Mouse (Mus musculus): ENCODE results near the gene Pxylp1. TPM values are rescaled to one million over a fixed set of nuclear protein-coding genes. Genes with fewer than 3 reads are reported as not detected.
A peak's percentile ranks its signal among the peaks of the same experiment; 100 is the strongest.

Gene Pxylp1
- polyA plus RNA-seq, 1 experiment from 2014 or later, result 26.8 TPM

- ATAC-seq (no peak), DNase-seq (ENCODE audit: low read depth, low spot score) (no peak)
- no peak for TF ChIP-seq CTCF (IDR thresholded peaks at IDR 0.05)
- CTCF ChIA-PET, result interaction anchor here (2.5 kb wide), 1 partner anchor 11 kb away, joined by 7 read pairs; no protein-coding TSS in a partner anchor
- H3K27me3 ChIP-seq, result no peaks in the 10 kb centered on the region
- POLR2A ChIA-PET, result no interaction called here
- in situ Hi-C loops (cut with MboI; ENCODE audit: low pct_unique_long_range_greater_than_20kb), result loop anchor here (5.0 kb wide), 1 partner anchor 38 kb away; no protein-coding TSS in a partner anchor
Observed at GRCm38 (mm10) chr9:96849012-96849411, 43.5 kb downstream of the Pxylp1 start.

GRCm38 (mm10) chr9:96846361-96846760 lies 46.1 kb downstream of the Pxylp1 start:
- ChIA-PET POLR2A (interaction anchor here (0.6 kb wide), 1 partner anchor 340 kb away, joined by 4 read pairs; no protein-coding TSS in a partner anchor), CTCF (interaction anchor here (0.8 to 3.9 kb wide), 2 partner anchors 15 to 38 kb away, joined by 3 to 21 read pairs; no protein-coding TSS in a partner anchor)
- TF ChIP-seq CTCF (IDR thresholded peaks at IDR 0.05), result no peak
- ATAC-seq (no peak), DNase-seq (ENCODE audit: low read depth, low spot score) (no peak)
- no peaks in the 10 kb centered on the region for H3K27me3 ChIP-seq
- in situ Hi-C loops (cut with MboI; ENCODE audit: low pct_unique_long_range_greater_than_20kb), result loop anchor here (5.0 kb wide), 1 partner anchor 41 kb away; no protein-coding TSS in a partner anchor

GRCm38 (mm10) chr9:96844798-96845209 lies 47.7 kb downstream of the Pxylp1 start:
- DNase-seq (ENCODE audit: low read depth, low spot score) (no peak), ATAC-seq (peak; percentile 97)
- ChIA-PET POLR2A (no interaction called here), CTCF (interaction anchor here (1.0 to 3.9 kb wide), 3 partner anchors 17 to 25 kb away, joined by 3 to 21 read pairs (median 4); no protein-coding TSS in a partner anchor)
- in situ Hi-C loops (cut with MboI; ENCODE audit: low pct_unique_long_range_greater_than_20kb), result loop anchor here (5.0 kb wide), 1 partner anchor 42 kb away; no protein-coding TSS in a partner anchor
- no peaks in the 10 kb centered on the region for H3K27me3 ChIP-seq
- no peak for TF ChIP-seq CTCF (IDR thresholded peaks at IDR 0.05)

GRCm38 (mm10) chr9:96839376-96839775 lies 53.1 kb downstream of the Pxylp1 start:
- POLR2A ChIA-PET, result no interaction called here
- in situ Hi-C loops (cut with MboI; ENCODE audit: low pct_unique_long_range_greater_than_20kb), result no loop called here
- no peaks in the 10 kb centered on the region for H3K27me3 ChIP-seq
- ATAC-seq, result no peak
- CTCF ChIA-PET, result interaction anchor here (0.9 to 2.7 kb wide), 15 partner anchors 11 to 74 kb away, joined by 3 to 23 read pairs (median 4); partner anchors contain the start of gene Pxylp1
- TF ChIP-seq CTCF (IDR thresholded peaks at IDR 0.05), result no peak
- DNase-seq (ENCODE audit: low read depth, low spot score), result no peak

GRCm38 (mm10) chr9:96838864-96839263 lies 53.6 kb downstream of the Pxylp1 start:
- ATAC-seq, result peak; percentile 79

GRCm38 (mm10) chr9:96837781-96838420 lies 54.6 kb downstream of the Pxylp1 start:
- ATAC-seq, result no peak
- no peaks in the 10 kb centered on the region for H3K27me3 ChIP-seq
- TF ChIP-seq CTCF (IDR thresholded peaks at IDR 0.05), result no peak
- in situ Hi-C loops (cut with MboI; ENCODE audit: low pct_unique_long_range_greater_than_20kb), result no loop called here
- no peak for DNase-seq (ENCODE audit: low read depth, low spot score)
- CTCF ChIA-PET, result interaction anchor here (1.2 to 2.7 kb wide), 7 partner anchors 24 to 188 kb away, joined by 3 to 23 read pairs (median 7); no protein-coding TSS in a partner anchor
- POLR2A ChIA-PET, result no interaction called here

More at GRCm38 (mm10) chr9:96838864-96839263, 53.6 kb downstream of the Pxylp1 start:
- POLR2A ChIA-PET, result no interaction called here
- in situ Hi-C loops (cut with MboI; ENCODE audit: low pct_unique_long_range_greater_than_20kb), result no loop called here
- CTCF ChIA-PET, result interaction anchor here (0.8 to 2.7 kb wide), 16 partner anchors 10 to 75 kb away, joined by 3 to 23 read pairs (median 4); partner anchors contain the start of gene Pxylp1
- peak; percentile 38 for DNase-seq (ENCODE audit: low read depth, low spot score)
- peak; percentile 90 for TF ChIP-seq CTCF (IDR thresholded peaks at IDR 0.05)
- no peaks in the 10 kb centered on the region for H3K27me3 ChIP-seq

GRCm38 (mm10) chr9:96836984-96837383 lies 55.5 kb downstream of the Pxylp1 start:
- ATAC-seq (no peak), DNase-seq (ENCODE audit: low read depth, low spot score) (no peak)
- in situ Hi-C loops (cut with MboI; ENCODE audit: low pct_unique_long_range_greater_than_20kb), result no loop called here
- CTCF ChIA-PET, result interaction anchor here (1.2 to 1.7 kb wide), 3 partner anchors 52 to 187 kb away, joined by 3 to 7 read pairs (median 3); no protein-coding TSS in a partner anchor
- POLR2A ChIA-PET, result no interaction called here
- no peak for TF ChIP-seq CTCF (IDR thresholded peaks at IDR 0.05)
- H3K27me3 ChIP-seq, result no peaks in the 10 kb centered on the region

- ATAC-seq, result no peak
- POLR2A ChIA-PET, result no interaction called here
- TF ChIP-seq CTCF (IDR thresholded peaks at IDR 0.05), result no peak
Observed at GRCm38 (mm10) chr9:96835374-96835921, 57.0 kb downstream of the Pxylp1 start.

GRCm38 (mm10) chr9:96833606-96834005 lies 58.9 kb downstream of the Pxylp1 start:
- no peak for DNase-seq (ENCODE audit: low read depth, low spot score)
- TF ChIP-seq CTCF (IDR thresholded peaks at IDR 0.05), result no peak
- ChIA-PET CTCF (no interaction called here), POLR2A (no interaction called here)
- no peaks in the 10 kb centered on the region for H3K27me3 ChIP-seq
- in situ Hi-C loops (cut with MboI; ENCODE audit: low pct_unique_long_range_greater_than_20kb), result no loop called here
- no peak for ATAC-seq

More at GRCm38 (mm10) chr9:96835374-96835921, 57.0 kb downstream of the Pxylp1 start:
- in situ Hi-C loops (cut with MboI; ENCODE audit: low pct_unique_long_range_greater_than_20kb), result no loop called here
- CTCF ChIA-PET, result interaction anchor here (1.4 kb wide), 1 partner anchor 166 kb away, joined by 3 read pairs; no protein-coding TSS in a partner anchor
- H3K27me3 ChIP-seq, result no peaks in the 10 kb centered on the region
- no peak for DNase-seq (ENCODE audit: low read depth, low spot score)

GRCm38 (mm10) chr9:96832516-96832915 lies 60.0 kb downstream of the Pxylp1 start:
- in situ Hi-C loops (cut with MboI; ENCODE audit: low pct_unique_long_range_greater_than_20kb), result no loop called here
- no peak for ATAC-seq
- CTCF ChIA-PET, result interaction anchor here (0.9 to 1.6 kb wide), 2 partner anchors 13 to 54 kb away, joined by 3 to 4 read pairs; no protein-coding TSS in a partner anchor
- no peaks in the 10 kb centered on the region for H3K27me3 ChIP-seq
- POLR2A ChIA-PET, result interaction anchor here (0.8 kb wide), 1 partner anchor 37 kb away, joined by 3 read pairs; no protein-coding TSS in a partner anchor
- DNase-seq (ENCODE audit: low read depth, low spot score), result no peak
- no peak for TF ChIP-seq CTCF (IDR thresholded peaks at IDR 0.05)
